Mouse (Mus musculus) midbrain, postnatal 0 days (tissue): ENCODE results near the gene Bbs5. TPM values are rescaled to one million over a fixed set of nuclear protein-coding genes. Genes with fewer than 3 reads are reported as not detected.

ENCODE experiments used
- ATAC-seq: fragments of 200-750 bp; cut with Nextera tagmentation; 2 replicates; pipeline ENCODE4 v1.8.0; 2017; ENCODE audit warnings: moderate number of reproducible peaks, mild to moderate bottlenecking, moderate TSS enrichment, moderate library complexity; ENCODE audit not compliant: low FRiP score
- DNase-seq: peaks from one replicate; pipeline ENCODE4 v3.0.0-alpha.2; 2015; ENCODE audit warnings: low spot score
- H3K27ac ChIP-seq: fragments of 300-500 bp; sonication (generic); 2 replicates; pipeline ENCODE4 v1.5.1; 2014; ENCODE audit warnings: low read depth, mild to moderate bottlenecking, low read length, mixed read lengths
- H3K27me3 ChIP-seq: fragments of 300-500 bp; sonication (generic); 2 replicates; pipeline ENCODE4 v1.6.1; 2014; ENCODE audit warnings: low read length, control low read depth, mixed read lengths; ENCODE audit not compliant: insufficient read depth
- H3K36me3 ChIP-seq: fragments of 300-500 bp; sonication (generic); 2 replicates; pipeline ENCODE4 v1.6.1; 2014; ENCODE audit warnings: low read length, control low read depth, mixed read lengths; ENCODE audit not compliant: insufficient read depth
- H3K4me1 ChIP-seq: fragments of 300-500 bp; sonication (generic); 2 replicates; pipeline ENCODE4 v1.6.1; 2014; ENCODE audit warnings: mild to moderate bottlenecking, control low read depth, antibody characterized with exemption, low read length, mixed read lengths; ENCODE audit not compliant: insufficient read depth
- H3K4me2 ChIP-seq: fragments of 300-500 bp; sonication (generic); 2 replicates; pipeline ENCODE4 v1.6.1; 2014; ENCODE audit warnings: low read depth, mild to moderate bottlenecking, low read length, mixed read lengths; ENCODE audit not compliant: poor library complexity, severe bottlenecking
- H3K4me3 ChIP-seq: fragments of 300-500 bp; sonication (generic); 2 replicates; pipeline ENCODE4 v1.5.1; 2014; ENCODE audit warnings: low read depth, mild to moderate bottlenecking, low read length, moderate library complexity
- H3K9ac ChIP-seq: fragments of 300-500 bp; sonication (generic); replicated peaks from 2 replicates; pipeline ENCODE4 v1.6.1; 2014; ENCODE audit warnings: mild to moderate bottlenecking, low read length, moderate library complexity, mixed read lengths; ENCODE audit not compliant: poor library complexity, severe bottlenecking
- H3K9me3 ChIP-seq: fragments of 300-500 bp; sonication (generic); 2 replicates; pipeline ENCODE4 v1.6.1; 2016; ENCODE audit warnings: low read length, control low read depth
- CTCF ChIP-seq: IDR thresholded peaks from 2 replicates; pipeline ENCODE4 v1.5.1; 2016; ENCODE audit warnings: antibody characterized with exemption, mild to moderate bottlenecking
- WGBS: fragments of 180-500 bp; shearing (Covaris S2); extraction: QIAGEN DNeasy Blood & Tissue Kit; methylation state at CpG from one replicate; pipeline ENCODE4 v1.1.7; 2014; 5-methylcytosine and 5-hydroxymethylcytosine counted together
- polyA plus RNA-seq: library from polyadenylated mRNA; unstranded; fragments of >200 nt; fragmentation: Nextera tagmentation; extraction: Ambion mirVana; gene quantifications from 2 replicates; pipeline ENCODE4 v1.2.1, GENCODE M21; 2015
- total RNA-seq: library from RNA; depleted of rRNA; stranded (reverse); fragments of >200 nt; gene quantifications from 2 replicates; pipeline ENCODE4 v1.2.3, GENCODE M21; 2014

Gene Bbs5
- total and polyA plus RNA-seq, 2 experiments from 2014 or later: 17.2 to 28.4 TPM

DNA sequence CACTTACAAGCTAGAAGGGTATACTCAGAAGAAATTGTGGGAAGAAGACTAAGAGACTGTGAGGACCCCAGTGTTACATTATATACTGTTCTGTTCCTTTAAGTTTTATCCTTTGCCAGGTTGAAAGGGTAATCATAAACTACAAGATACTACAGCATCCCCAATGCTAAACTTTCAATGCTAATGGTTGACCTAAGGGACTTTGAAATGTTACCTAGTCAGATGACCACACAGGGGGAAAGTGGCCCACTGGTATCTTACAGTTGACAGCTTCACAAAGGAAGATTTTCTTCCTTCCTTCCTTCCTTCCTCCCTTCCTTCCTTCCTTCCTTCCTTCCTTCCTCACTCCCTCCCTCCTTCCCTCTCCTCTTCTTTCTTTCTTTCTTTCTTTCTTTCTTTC, 28.6 kb upstream of the Bbs5 start:
- Histone ChIP-seq H3K27me3 (no peaks in the 10 kb centered on the region), H3K9ac (no peak overlapping the region)
- TF ChIP-seq CTCF: no peak

GRCm38 (mm10) chr2:69619286-69619685, 27.7 kb upstream of the Bbs5 start:
- Histone ChIP-seq H3K27ac (no peak overlapping the region), H3K4me2 (no peak overlapping the region), H3K27me3 (no peaks in the 10 kb centered on the region), H3K36me3 (no peaks in the 10 kb centered on the region), H3K9ac (no peak overlapping the region), H3K4me3 (no peak overlapping the region), H3K9me3 (no peaks in the 10 kb centered on the region), H3K4me1 (no peaks in the 10 kb centered on the region)
- DNase-seq: no peak
- peak; percentile 46 for TF ChIP-seq CTCF
- ATAC-seq: no peak

More for the DNA sequence above, 28.6 kb upstream of the Bbs5 start:
- ATAC-seq: no peak
- Histone ChIP-seq H3K4me3 (no peak overlapping the region), H3K9me3 (no peaks in the 10 kb centered on the region), H3K4me2 (no peak overlapping the region), H3K4me1 (no peaks in the 10 kb centered on the region), H3K36me3 (no peaks in the 10 kb centered on the region), H3K27ac (no peak overlapping the region)
- no peak for DNase-seq

DNA sequence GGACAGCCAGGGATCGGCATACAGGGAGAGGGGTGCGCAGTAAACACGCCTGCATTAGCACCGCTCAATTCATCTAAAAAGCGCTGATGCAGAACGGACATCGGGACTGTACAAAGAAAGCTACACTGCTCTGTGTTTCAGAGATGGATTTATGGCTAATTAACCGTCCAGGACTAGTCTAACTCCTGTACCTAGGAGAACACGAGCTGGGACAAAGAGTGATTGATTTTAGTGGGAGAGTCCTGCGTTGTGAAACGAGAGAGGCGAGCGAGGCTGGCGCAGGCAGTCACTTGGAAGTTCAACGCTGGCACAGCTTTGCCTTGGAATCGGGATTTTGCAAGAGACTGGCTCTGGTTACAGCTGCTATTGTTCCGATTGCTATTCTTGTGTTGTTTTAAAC, 17.8 kb upstream of the Bbs5 start:
- H3K4me2 ChIP-seq: no peak overlapping the region
- H3K4me3 ChIP-seq: no peak overlapping the region
- no peak for ATAC-seq
- H3K4me1 ChIP-seq: no peaks in the 10 kb centered on the region
- TF ChIP-seq CTCF: no peak
- no peak overlapping the region for H3K27ac ChIP-seq
- WGBS: 82% methylated on average over 17 of the region's 17 CpGs
- no peaks in the 10 kb centered on the region for H3K36me3 ChIP-seq
- H3K27me3 ChIP-seq: no peaks in the 10 kb centered on the region
- no peak for DNase-seq
- H3K9ac ChIP-seq: no peak overlapping the region
- no peaks in the 10 kb centered on the region for H3K9me3 ChIP-seq

DNA sequence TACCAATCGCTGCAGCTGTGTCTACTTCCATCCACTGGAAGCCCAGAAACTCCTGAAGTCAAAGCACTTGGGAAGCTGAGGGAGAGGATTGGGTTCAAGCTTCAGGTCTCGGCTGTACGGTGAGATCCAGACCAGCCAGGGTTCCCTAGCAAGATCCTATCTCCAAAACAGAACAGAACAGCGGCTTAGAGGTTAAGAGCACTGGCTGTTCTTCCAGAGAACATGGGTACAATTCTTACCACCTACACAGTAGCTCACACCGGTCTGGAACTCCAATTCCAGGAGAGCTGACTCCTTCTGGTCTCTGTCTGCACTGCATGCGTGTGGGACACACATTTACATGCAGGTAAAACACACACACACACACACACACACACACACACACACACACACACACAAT, 17.1 kb upstream of the Bbs5 start:
- H3K4me3 ChIP-seq: no peak overlapping the region
- no peak overlapping the region for H3K9ac ChIP-seq
- H3K27ac ChIP-seq: no peak overlapping the region
- TF ChIP-seq CTCF: no peak
- no peaks in the 10 kb centered on the region for H3K4me1 ChIP-seq
- 95% methylated on average over 6 of the region's 6 CpGs for WGBS
- no peaks in the 10 kb centered on the region for H3K27me3 ChIP-seq
- ATAC-seq: no peak
- H3K4me2 ChIP-seq: no peak overlapping the region
- DNase-seq: no peak
- no peaks in the 10 kb centered on the region for H3K9me3 ChIP-seq
- no peaks in the 10 kb centered on the region for H3K36me3 ChIP-seq

DNA sequence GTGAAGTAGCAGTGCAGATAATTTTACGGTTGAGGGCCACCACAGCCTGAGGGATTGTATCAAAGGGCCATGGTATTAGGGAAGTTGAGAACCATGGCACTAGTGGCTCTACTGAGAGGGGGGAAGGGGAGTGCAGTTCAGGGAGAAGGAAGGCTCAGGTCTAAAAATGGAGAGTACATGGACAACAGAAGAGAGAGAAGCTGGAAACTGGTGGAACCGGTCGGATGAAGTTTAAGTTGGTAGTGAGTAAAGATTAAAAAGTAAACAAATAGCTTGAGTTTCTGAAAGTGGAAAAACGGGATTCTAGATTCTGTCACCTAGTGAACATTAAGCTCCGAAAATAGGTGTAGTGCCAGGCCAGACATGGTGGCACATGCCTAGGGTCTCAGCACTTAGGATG, 16.2 kb upstream of the Bbs5 start:
- H3K4me2 ChIP-seq: no peak overlapping the region
- no peak for TF ChIP-seq CTCF
- DNase-seq: no peak
- H3K4me3 ChIP-seq: no peak overlapping the region
- no peaks in the 10 kb centered on the region for H3K4me1 ChIP-seq
- no peak for ATAC-seq
- H3K27me3 ChIP-seq: no peaks in the 10 kb centered on the region
- no peak overlapping the region for H3K27ac ChIP-seq
- H3K9me3 ChIP-seq: no peaks in the 10 kb centered on the region
- H3K9ac ChIP-seq: no peak overlapping the region
- H3K36me3 ChIP-seq: no peaks in the 10 kb centered on the region
- WGBS: 95% methylated on average over 5 of the region's 5 CpGs

- Histone ChIP-seq H3K27ac (no peak overlapping the region), H3K9ac (no peak overlapping the region), H3K27me3 (no peaks in the 10 kb centered on the region), H3K36me3 (no peaks in the 10 kb centered on the region), H3K4me2 (no peak overlapping the region), H3K9me3 (no peaks in the 10 kb centered on the region), H3K4me1 (no peaks in the 10 kb centered on the region), H3K4me3 (no peak overlapping the region)
- peak; percentile 40; the same call in 1 of the 2 replicates for TF ChIP-seq CTCF
- ATAC-seq (no peak), DNase-seq (no peak)
- WGBS: 81% methylated on average over 2 of the region's 2 CpGs
Observed at GRCm38 (mm10) chr2:69631449-69631848, 15.5 kb upstream of the Bbs5 start.
